Mouse (Mus musculus) kidney, embryonic 15.5 days (tissue): ENCODE data around the gene Wasf3. TPM values are rescaled to one million over a fixed set of nuclear protein-coding genes. Genes with fewer than 3 reads are reported as not detected.

Source experiments
- polyA plus RNA-seq: library from polyadenylated mRNA; unstranded; fragments of >200 nt; fragmentation: Nextera tagmentation; extraction: Ambion mirVana; gene quantifications from 2 replicates; pipeline ENCODE4 v1.2.1, GENCODE M21; 2015

Wasf3 gene
- polyA plus RNA-seq, 1 experiment from 2014 or later: 3.3 TPM

Other genes with a start within 250 kb of the Wasf3 start
- not detected in 2 replicates for gene Gm5565, start 224.4 kb upstream of the Wasf3 start, polyA plus RNA-seq
- not detected in 2 replicates for gene Gm6309, start 214.3 kb upstream of the Wasf3 start, polyA plus RNA-seq
- 0.38 TPM in 1 of 2 replicates, not detected in the other for gene 1700001J03Rik, start 199.7 kb upstream of the Wasf3 start, polyA plus RNA-seq
- 55.2 and 57.1 TPM in 2 replicates for gene Rnf6, start 163.4 kb upstream of the Wasf3 start, polyA plus RNA-seq
- gene Cdk8, start 153.8 kb upstream of the Wasf3 start, polyA plus RNA-seq: 19.0 and 19.4 TPM in 2 replicates
- not detected in 2 replicates for gene Gm6408, start 97.0 kb downstream of the Wasf3 start, polyA plus RNA-seq
- gene Gm6370, start 106.4 kb downstream of the Wasf3 start, polyA plus RNA-seq: not detected in 2 replicates
- not detected in 2 replicates for gene 4930449I24Rik, start 117.4 kb downstream of the Wasf3 start, polyA plus RNA-seq
- not detected in 2 replicates for gene Gm3402, start 129.1 kb downstream of the Wasf3 start, polyA plus RNA-seq
- gene Gm3404, start 140.8 kb downstream of the Wasf3 start, polyA plus RNA-seq: not detected in 2 replicates
- not detected in 2 replicates for gene Gm3409, start 152.7 kb downstream of the Wasf3 start, polyA plus RNA-seq
- not detected in 2 replicates for gene Gm3415, start 171.2 kb downstream of the Wasf3 start, polyA plus RNA-seq
- 0.57 and 0.58 TPM in 2 replicates for gene Gpr12, start 200.3 kb downstream of the Wasf3 start, polyA plus RNA-seq